Comparison of ENCODE assay signal across 8 mouse cellular contexts in the genomic region with DNA sequence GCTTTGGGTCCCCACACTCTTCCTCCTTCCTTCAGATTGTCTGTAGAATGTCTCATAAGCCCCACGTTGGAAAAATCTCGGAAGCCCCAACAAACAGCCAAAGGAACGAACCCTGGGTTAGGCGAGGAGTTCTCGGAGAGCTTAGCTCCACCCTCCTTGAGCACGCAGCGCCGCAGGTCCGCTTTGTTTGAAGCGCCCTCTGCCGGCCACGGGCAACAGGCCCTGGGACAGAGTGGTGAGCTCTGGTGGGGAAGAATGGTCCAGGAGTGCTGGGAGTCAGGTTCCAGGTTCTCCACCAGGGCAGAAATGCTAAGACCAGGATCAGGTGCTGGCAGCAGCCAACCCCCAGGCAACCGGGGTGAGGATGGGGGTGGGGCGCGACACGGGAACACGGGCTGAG. TPM values are rescaled to one million over a fixed set of nuclear protein-coding genes. Genes with fewer than 3 reads are reported as not detected.
DNase-seq lines count a peak whose midpoint lies in the region; ATAC-seq and TF ChIP-seq lines count a peak whose summit lies in the region.

No protein-coding gene starts in this region.

- peak; percentile 72 for TF ChIP-seq RAD21 in CH12.LX (IDR thresholded peaks at IDR 0.05; ENCODE audit: low read depth, low read length)

- DNase-seq in CH12.LX (ENCODE audit: extremely low read depth) = peak; percentile 75
- peak; percentile 60 for DNase-seq in c-Kit-positive CD71-negative TER-119-negative erythroid progenitor cells, embryonic 14.5 days (ENCODE audit: low read depth)
- DNase-seq in forebrain, embryonic 10.5 days (ENCODE audit: extremely low spot score, low spot score) = peak; percentile 87
- DNase-seq in kidney, postnatal 14 days = peak; percentile 87
- peak; percentile 86 for DNase-seq in testis, postnatal 14 days (ENCODE audit: low spot score)

- no peak overlapping the region for H3K9ac ChIP-seq in CH12.LX (ENCODE audit: insufficient read depth, low read depth)
- H3K9ac ChIP-seq in heart, embryonic 16.5 days (ENCODE audit: low read length) = peak overlapping the region; percentile 58
- H3K9ac ChIP-seq in liver, embryonic 16.5 days (ENCODE audit: low read depth, low read length) = no peak overlapping the region
- H3K9ac ChIP-seq in neural tube, embryonic 13.5 days = no peak overlapping the region

- H3K4me2 ChIP-seq in CH12.LX (ENCODE audit: insufficient read depth, low read depth, poor library complexity, severe bottlenecking) = peak overlapping the region; percentile 59
- H3K4me2 ChIP-seq in heart, embryonic 16.5 days (ENCODE audit: low read depth, low read length) = peak overlapping the region; percentile 59
- peak overlapping the region; percentile 43; the same call in 1 of the 2 replicates for H3K4me2 ChIP-seq in liver, embryonic 16.5 days (ENCODE audit: low read depth, low read length)
- peak overlapping the region; percentile 37 for H3K4me2 ChIP-seq in neural tube, embryonic 13.5 days

- dilution Hi-C loops in CH12.LX (cut with MboI; ENCODE audit: extremely low pct_ligation_motif_present, extremely low pct_unique_long_range_greater_than_20kb, low sequenced_read_pairs) = no loop called here

- H3K9me3 ChIP-seq in CH12.LX (replicated peaks; ENCODE audit: low read length) = no peaks in the 10 kb centered on the region
- H3K9me3 ChIP-seq in forebrain, embryonic 10.5 days = no peaks in the 10 kb centered on the region
- no peaks in the 10 kb centered on the region for H3K9me3 ChIP-seq in heart, embryonic 16.5 days (replicated peaks; ENCODE audit: control insufficient read depth, low read length)
- H3K9me3 ChIP-seq in liver, embryonic 16.5 days (replicated peaks; ENCODE audit: control insufficient read depth, low read length) = no peaks in the 10 kb centered on the region
- H3K9me3 ChIP-seq in neural tube, embryonic 13.5 days = no peaks in the 10 kb centered on the region

- 2% methylated on average over 17 of the region's 17 CpGs for WGBS in forebrain, embryonic 10.5 days
- WGBS in heart, embryonic 16.5 days = under 1% methylated on average over 17 of the region's 17 CpGs
- WGBS in liver, embryonic 16.5 days (ENCODE audit: insufficient replicate concordance) = 1% methylated on average over 17 of the region's 17 CpGs
- WGBS in neural tube, embryonic 13.5 days = 2% methylated on average over 17 of the region's 17 CpGs

- H3K79me2 ChIP-seq in CH12.LX (replicated peaks; ENCODE audit: control insufficient read depth, extremely low read depth, insufficient read depth, poor library complexity, severe bottlenecking) = no peaks in the 10 kb centered on the region

- no peak overlapping the region for H3K27ac ChIP-seq in CH12.LX (ENCODE audit: insufficient read depth, low read depth)
- peak overlapping the region; percentile 71 for H3K27ac ChIP-seq in forebrain, embryonic 10.5 days
- H3K27ac ChIP-seq in heart, embryonic 16.5 days (ENCODE audit: low read length) = no peak overlapping the region
- no peak overlapping the region for H3K27ac ChIP-seq in liver, embryonic 16.5 days (ENCODE audit: low read length)
- no peak overlapping the region for H3K27ac ChIP-seq in neural tube, embryonic 13.5 days (replicated peaks)

- no peak for TF ChIP-seq POLR2A in CH12.LX (IDR thresholded peaks at IDR 0.05; ENCODE audit: low read depth, low read length)

- no peak for TF ChIP-seq EP300 in CH12.LX (IDR thresholded peaks at IDR 0.05; ENCODE audit: low read length)

- H3K36me3 ChIP-seq in CH12.LX (replicated peaks in 1 of 2; ENCODE audit: control insufficient read depth in 1 of 2, insufficient read depth in 1 of 2, low read length in 1 of 2) = peaks cover 10 to 36% of the 10 kb centered on the region in 2 experiments
- peaks cover 38% of the 10 kb centered on the region for H3K36me3 ChIP-seq in forebrain, embryonic 10.5 days (replicated peaks)
- H3K36me3 ChIP-seq in heart, embryonic 16.5 days (ENCODE audit: control insufficient read depth, insufficient read depth) = no peaks in the 10 kb centered on the region
- no peaks in the 10 kb centered on the region for H3K36me3 ChIP-seq in liver, embryonic 16.5 days (ENCODE audit: control insufficient read depth, insufficient read depth)
- H3K36me3 ChIP-seq in neural tube, embryonic 13.5 days = peaks cover 14% of the 10 kb centered on the region

- peak; percentile 52 to 88 for TF ChIP-seq CTCF in CH12.LX (conservative IDR thresholded peaks at IDR 0.05 in 1 of 2, IDR thresholded peaks at IDR 0.05 in 1 of 2; ENCODE audit: low read depth in 2 of 2, low read length in 2 of 2)

- peak; percentile 73 for ATAC-seq in heart, embryonic 16.5 days (replicated peaks; ENCODE audit: extremely low read depth, insufficient read depth, low FRiP score)
- peak; percentile 66; the same call in 1 of the 2 replicates for ATAC-seq in liver, embryonic 16.5 days (ENCODE audit: low read depth)
- ATAC-seq in neural tube, embryonic 13.5 days (ENCODE audit: low read depth) = peak; percentile 64

- H3K27me3 ChIP-seq in CH12.LX (replicated peaks) = no peaks in the 10 kb centered on the region
- peaks cover 36% of the 10 kb centered on the region for H3K27me3 ChIP-seq in forebrain, embryonic 10.5 days (ENCODE audit: poor library complexity, severe bottlenecking)
- H3K27me3 ChIP-seq in heart, embryonic 16.5 days (ENCODE audit: control insufficient read depth, insufficient read depth, low read length) = no peaks in the 10 kb centered on the region
- H3K27me3 ChIP-seq in liver, embryonic 16.5 days (ENCODE audit: control insufficient read depth, insufficient read depth, low read depth, low read length) = no peaks in the 10 kb centered on the region
- H3K27me3 ChIP-seq in neural tube, embryonic 13.5 days = peaks cover 6% of the 10 kb centered on the region; the same call in 1 of the 2 replicates

- in situ Hi-C loops in CH12.LX (cut with MboI; ENCODE audit: low pct_ligation_motif_present, low pct_unique_long_range_greater_than_20kb, low sequenced_read_pairs) = loop anchor here (10.0 kb wide), 1 partner anchor 70 kb away; no protein-coding TSS in a partner anchor

- no peak overlapping the region for H3K4me3 ChIP-seq in CH12.LX (replicated peaks in 1 of 3; ENCODE audit: low read depth in 2 of 3, low read length in 2 of 3, poor library complexity in 1 of 3)
- H3K4me3 ChIP-seq in forebrain, embryonic 10.5 days = peak overlapping the region; percentile 16; the same call in 1 of the 2 replicates
- H3K4me3 ChIP-seq in heart, embryonic 16.5 days (ENCODE audit: low read length) = peak overlapping the region; percentile 29; the same call in 1 of the 2 replicates
- H3K4me3 ChIP-seq in liver, embryonic 16.5 days (ENCODE audit: low read depth, low read length) = no peak overlapping the region
- no peak overlapping the region for H3K4me3 ChIP-seq in neural tube, embryonic 13.5 days

- H3K4me1 ChIP-seq in CH12.LX (ENCODE audit: control insufficient read depth in 1 of 2, insufficient read depth in 2 of 2) = peaks cover 0 to 7% of the 10 kb centered on the region in 2 experiments; a peak in 2 of 4 replicates
- H3K4me1 ChIP-seq in forebrain, embryonic 10.5 days = peaks cover 49% of the 10 kb centered on the region
- H3K4me1 ChIP-seq in heart, embryonic 16.5 days (ENCODE audit: control insufficient read depth, insufficient read depth, low read length) = peaks cover 4% of the 10 kb centered on the region
- H3K4me1 ChIP-seq in liver, embryonic 16.5 days (ENCODE audit: control insufficient read depth, low read depth, low read length) = no peaks in the 10 kb centered on the region
- 0 out of 2 replicates have a peak, but pooled peaks cover 3% of the 10 kb centered on the region for H3K4me1 ChIP-seq in neural tube, embryonic 13.5 days (replicated peaks)

TF ChIP-seq in CH12.LX, 34 proteins besides CTCF, POLR2A, EP300 and RAD21:
- TF ChIP-seq MYC (IDR thresholded peaks at IDR 0.05; ENCODE audit: low read depth, low read length) (peak; percentile 50; the same call in 1 of the 2 replicates), POLR2AphosphoS2 (IDR thresholded peaks at IDR 0.05; ENCODE audit: low read depth, low read length) (no peak), MEF2A (IDR thresholded peaks at IDR 0.05; ENCODE audit: borderline replicate concordance, low read depth, low read length) (0 out of 2 replicates have a peak, but pooled peaks have one; percentile 31), SMC3 (IDR thresholded peaks at IDR 0.05; ENCODE audit: low read depth, low read length) (peak; percentile 88)

RNA-seq across cellular contexts. Expression of gene Mdfi, which starts 30.0 kb away (rescaled TPM):
- total RNA-seq in CH12.LX (2012; rRNA removed) (0.08 and 0.30 TPM in 2 replicates), CH12.LX (2014; rRNA removed) (0.35 TPM in 1 of 2 replicates, not detected in the other)
- polyA plus RNA-seq in CH12.LX (2012; ENCODE audit: insufficient read length, low read depth) = 0.19 TPM in 1 of 2 replicates, not detected in the other
- polyA plus RNA-seq in forebrain, embryonic 10.5 days (2016; fragmentation: Nextera tagmentation; extraction: Ambion mirVana) = 13.1 and 13.2 TPM in 2 replicates
- 9.7 and 10.7 TPM in 2 replicates for polyA plus RNA-seq in heart, embryonic 16.5 days (2015; fragmentation: Nextera tagmentation; extraction: Ambion mirVana)
- 0.47 and 0.84 TPM in 2 replicates for polyA plus RNA-seq in liver, embryonic 16.5 days (2015; fragmentation: Nextera tagmentation; extraction: Ambion mirVana)
- 3.6 and 4.7 TPM in 2 replicates for polyA plus RNA-seq in neural tube, embryonic 13.5 days (2015; fragmentation: Nextera tagmentation; extraction: Ambion mirVana)

RNA-seq across cellular contexts. Expression of gene Foxp4, which starts 59.9 kb away (rescaled TPM):
- 8.5 and 9.9 TPM in 2 replicates for total RNA-seq in CH12.LX (2012; rRNA removed)
- 2.5 and 3.3 TPM in 2 replicates for total RNA-seq in CH12.LX (2014; rRNA removed)
- polyA plus RNA-seq in CH12.LX (2012; ENCODE audit: insufficient read length, low read depth) = 34.8 and 41.7 TPM in 2 replicates
- 16.6 and 18.0 TPM in 2 replicates for polyA plus RNA-seq in forebrain, embryonic 10.5 days (2016; fragmentation: Nextera tagmentation; extraction: Ambion mirVana)
- 6.5 and 6.6 TPM in 2 replicates for polyA plus RNA-seq in heart, embryonic 16.5 days (2015; fragmentation: Nextera tagmentation; extraction: Ambion mirVana)
- 3.4 and 4.0 TPM in 2 replicates for polyA plus RNA-seq in liver, embryonic 16.5 days (2015; fragmentation: Nextera tagmentation; extraction: Ambion mirVana)
- polyA plus RNA-seq in neural tube, embryonic 13.5 days (2015; fragmentation: Nextera tagmentation; extraction: Ambion mirVana) = 17.2 and 18.5 TPM in 2 replicates

Comparison
In these comparisons a context has a peak if more than half of its experiments do, and no peak if none do; other contexts are left out.
1. H3K4me3 ChIP-seq: peak in forebrain, embryonic 10.5 days (single experiment) and heart, embryonic 16.5 days (single experiment); none in CH12.LX (0 of 3), liver, embryonic 16.5 days (single experiment) and neural tube, embryonic 13.5 days (single experiment).
2. Peak in every context shown above with its lines, with median percentiles within 50 percentile points of each other: DNase-seq, H3K4me2 ChIP-seq and ATAC-seq.